Mouse (Mus musculus) midbrain, embryonic 10.5 days (tissue): ENCODE data around the gene Faap24. TPM values are rescaled to one million over a fixed set of nuclear protein-coding genes. Genes with fewer than 3 reads are reported as not detected.

Experiments
- DNase-seq: peaks from one replicate; pipeline ENCODE4 v3.0.0-alpha.2; 2017; ENCODE audit warnings: low spot score
- H3K27ac ChIP-seq: fragments of 300-500 bp; sonication (generic); replicated peaks from 2 replicates; pipeline ENCODE4 v1.5.1; 2016; ENCODE audit warnings: mild to moderate bottlenecking
- H3K27me3 ChIP-seq: fragments of 300-500 bp; sonication (generic); 2 replicates; pipeline ENCODE4 v1.6.1; 2016; ENCODE audit warnings: low read depth, mild to moderate bottlenecking; ENCODE audit not compliant: poor library complexity, severe bottlenecking
- H3K36me3 ChIP-seq: fragments of 300-500 bp; sonication (generic); 2 replicates; pipeline ENCODE4 v1.6.1; 2016; ENCODE audit warnings: mild to moderate bottlenecking, moderate library complexity
- H3K4me1 ChIP-seq: fragments of 300-500 bp; sonication (generic); 2 replicates; pipeline ENCODE4 v1.6.1; 2016
- H3K4me3 ChIP-seq: fragments of 300-500 bp; sonication (generic); 2 replicates; pipeline ENCODE4 v1.5.1; 2016; ENCODE audit warnings: mild to moderate bottlenecking, moderate library complexity
- H3K9me3 ChIP-seq: fragments of 300-500 bp; sonication (generic); replicated peaks from 2 replicates; pipeline ENCODE4 v1.6.1; 2016; ENCODE audit warnings: mild to moderate bottlenecking
- WGBS: fragments of 180-500 bp; shearing (Covaris S2); methylation state at CpG from one replicate; pipeline ENCODE4 v1.1.7; 2016; 5-methylcytosine and 5-hydroxymethylcytosine counted together
- polyA plus RNA-seq: library from polyadenylated mRNA; unstranded; fragments of >200 nt; fragmentation: Nextera tagmentation; extraction: Ambion mirVana; gene quantifications from 2 replicates; pipeline ENCODE4 v1.2.1, GENCODE M21; 2016

The Faap24 gene
- polyA plus RNA-seq, result 25.2 and 25.3 TPM in 2 replicates

GRCm38 (mm10) chr7:35396542-35397168 is at the start of gene Faap24, which contains the start of gene Cep89:
TSS of gene Faap24 (minus strand) at chr7:35396836.
TSS of gene Cep89 (plus strand) at chr7:35397035.
- WGBS, result under 1% methylated on average over 28 of the region's 28 CpGs
- H3K9me3 ChIP-seq, result no peaks in the 10 kb centered on the region; the same call in 1 of the 2 replicates
- peak; percentile 98 for DNase-seq
- H3K27me3 ChIP-seq, result no peaks in the 10 kb centered on the region
- H3K36me3 ChIP-seq, result peaks cover 62% of the 10 kb centered on the region
- H3K4me3 ChIP-seq, result peak within 1 kb of the TSS; percentile 76
- peak within 1 kb of the TSS; percentile 86 for H3K27ac ChIP-seq
- peaks cover 23% of the 10 kb centered on the region for H3K4me1 ChIP-seq

GRCm38 (mm10) chr7:35435266-35435665 is 38.6 kb upstream of the Faap24 start:
- Histone ChIP-seq H3K9me3 (no peaks in the 10 kb centered on the region), H3K27me3 (no peaks in the 10 kb centered on the region), H3K27ac (no peak overlapping the region), H3K4me3 (no peak overlapping the region), H3K36me3 (peaks cover 100% of the 10 kb centered on the region), H3K4me1 (peaks cover 10% of the 10 kb centered on the region)
- 78% methylated on average over 9 of the region's 9 CpGs for WGBS
- no peak for DNase-seq

- H3K36me3 ChIP-seq, result peaks cover 90% of the 10 kb centered on the region
- WGBS, result 93% methylated on average over 10 of the region's 10 CpGs
- H3K9me3 ChIP-seq, result no peaks in the 10 kb centered on the region
- H3K27me3 ChIP-seq, result no peaks in the 10 kb centered on the region
- H3K4me1 ChIP-seq, result no peaks in the 10 kb centered on the region
- H3K4me3 ChIP-seq, result no peak overlapping the region
- no peak overlapping the region for H3K27ac ChIP-seq
- no peak for DNase-seq
Observed at GRCm38 (mm10) chr7:35428146-35428545, 31.5 kb upstream of the Faap24 start.

- H3K36me3 ChIP-seq, result peaks cover 91% of the 10 kb centered on the region
- no peak for DNase-seq
- H3K4me3 ChIP-seq, result no peak overlapping the region
- H3K27ac ChIP-seq, result no peak overlapping the region
- no peaks in the 10 kb centered on the region for H3K27me3 ChIP-seq
- no peaks in the 10 kb centered on the region for H3K9me3 ChIP-seq
- H3K4me1 ChIP-seq, result no peaks in the 10 kb centered on the region
- WGBS, result 94% methylated on average over 10 of the region's 10 CpGs
Observed at GRCm38 (mm10) chr7:35423071-35423470, 26.4 kb upstream of the Faap24 start.

- Histone ChIP-seq H3K9me3 (no peaks in the 10 kb centered on the region), H3K27ac (no peak overlapping the region), H3K4me1 (no peaks in the 10 kb centered on the region), H3K4me3 (no peak overlapping the region), H3K27me3 (no peaks in the 10 kb centered on the region), H3K36me3 (peaks cover 99% of the 10 kb centered on the region)
- WGBS, result 88% methylated on average over 5 of the region's 5 CpGs
- DNase-seq, result no peak
Observed at GRCm38 (mm10) chr7:35416654-35416948, 20.0 kb upstream of the Faap24 start.

GRCm38 (mm10) chr7:35415801-35416653 is 19.4 kb upstream of the Faap24 start:
- Histone ChIP-seq H3K27ac (no peak overlapping the region), H3K9me3 (no peaks in the 10 kb centered on the region), H3K27me3 (no peaks in the 10 kb centered on the region), H3K4me3 (no peak overlapping the region), H3K4me1 (no peaks in the 10 kb centered on the region), H3K36me3 (peaks cover 98% of the 10 kb centered on the region)
- DNase-seq, result no peak
- WGBS, result 82% methylated on average over 9 of the region's 9 CpGs

GRCm38 (mm10) chr7:35415226-35415625 is 18.6 kb upstream of the Faap24 start:
- no peaks in the 10 kb centered on the region for H3K4me1 ChIP-seq
- H3K9me3 ChIP-seq, result no peaks in the 10 kb centered on the region
- WGBS, result 69% methylated on average over 5 of the region's 5 CpGs
- no peak overlapping the region for H3K4me3 ChIP-seq
- DNase-seq, result no peak
- peaks cover 98% of the 10 kb centered on the region for H3K36me3 ChIP-seq
- H3K27ac ChIP-seq, result no peak overlapping the region
- H3K27me3 ChIP-seq, result no peaks in the 10 kb centered on the region

GRCm38 (mm10) chr7:35401169-35401568 is 4.5 kb upstream of the Faap24 start:
- Histone ChIP-seq H3K4me1 (peaks cover 14% of the 10 kb centered on the region), H3K27me3 (no peaks in the 10 kb centered on the region), H3K27ac (no peak overlapping the region), H3K9me3 (no peaks in the 10 kb centered on the region; the same call in 1 of the 2 replicates), H3K36me3 (peaks cover 75% of the 10 kb centered on the region), H3K4me3 (no peak overlapping the region)
- no peak for DNase-seq
- 80% methylated on average over 4 of the region's 4 CpGs for WGBS

GRCm38 (mm10) chr7:35395734-35396456 is 741 bp downstream of the Faap24 start:
- H3K4me3 ChIP-seq, result peak overlapping the region; percentile 76
- no peak for DNase-seq
- 16% methylated on average over 17 of the region's 17 CpGs for WGBS
- peak overlapping the region; percentile 86 for H3K27ac ChIP-seq
- peaks cover 23% of the 10 kb centered on the region for H3K4me1 ChIP-seq
- H3K9me3 ChIP-seq, result no peaks in the 10 kb centered on the region
- no peaks in the 10 kb centered on the region for H3K27me3 ChIP-seq
- H3K36me3 ChIP-seq, result peaks cover 55% of the 10 kb centered on the region

- 63% methylated on average over 5 of the region's 5 CpGs for WGBS
- no peak for DNase-seq
- H3K27ac ChIP-seq, result no peak overlapping the region
- H3K9me3 ChIP-seq, result no peaks in the 10 kb centered on the region
- peaks cover 17% of the 10 kb centered on the region for H3K4me1 ChIP-seq
- H3K27me3 ChIP-seq, result no peaks in the 10 kb centered on the region
- no peak overlapping the region for H3K4me3 ChIP-seq
- peaks cover 33% of the 10 kb centered on the region for H3K36me3 ChIP-seq
Observed at GRCm38 (mm10) chr7:35392935-35393334, 3.7 kb downstream of the Faap24 start.

GRCm38 (mm10) chr7:35388694-35389093 is 7.9 kb downstream of the Faap24 start:
- 79% methylated on average over 6 of the region's 6 CpGs for WGBS
- no peaks in the 10 kb centered on the region for H3K9me3 ChIP-seq
- no peak overlapping the region for H3K4me3 ChIP-seq
- peaks cover 21% of the 10 kb centered on the region for H3K36me3 ChIP-seq
- peak overlapping the region; percentile 28; the same call in 1 of the 2 replicates for H3K27ac ChIP-seq
- H3K4me1 ChIP-seq, result no peaks in the 10 kb centered on the region; the same call in 1 of the 2 replicates
- DNase-seq, result no peak
- H3K27me3 ChIP-seq, result no peaks in the 10 kb centered on the region

- H3K9me3 ChIP-seq, result no peaks in the 10 kb centered on the region
- DNase-seq, result no peak
- H3K36me3 ChIP-seq, result no peaks in the 10 kb centered on the region
- H3K27me3 ChIP-seq, result no peaks in the 10 kb centered on the region
- WGBS, result 62% methylated on average over 6 of the region's 6 CpGs
- H3K4me3 ChIP-seq, result no peak overlapping the region
- H3K27ac ChIP-seq, result no peak overlapping the region
- H3K4me1 ChIP-seq, result no peaks in the 10 kb centered on the region; the same call in 1 of the 2 replicates
Observed at GRCm38 (mm10) chr7:35386525-35386952, 10.1 kb downstream of the Faap24 start.
